Mouse (Mus musculus): ENCODE data around the gene Pld5. TPM values are rescaled to one million over a fixed set of nuclear protein-coding genes. Genes with fewer than 3 reads are reported as not detected.

Pld5 gene
- polyA plus RNA-seq, 1 experiment from 2014 or later, result 0.06 TPM

DNA sequence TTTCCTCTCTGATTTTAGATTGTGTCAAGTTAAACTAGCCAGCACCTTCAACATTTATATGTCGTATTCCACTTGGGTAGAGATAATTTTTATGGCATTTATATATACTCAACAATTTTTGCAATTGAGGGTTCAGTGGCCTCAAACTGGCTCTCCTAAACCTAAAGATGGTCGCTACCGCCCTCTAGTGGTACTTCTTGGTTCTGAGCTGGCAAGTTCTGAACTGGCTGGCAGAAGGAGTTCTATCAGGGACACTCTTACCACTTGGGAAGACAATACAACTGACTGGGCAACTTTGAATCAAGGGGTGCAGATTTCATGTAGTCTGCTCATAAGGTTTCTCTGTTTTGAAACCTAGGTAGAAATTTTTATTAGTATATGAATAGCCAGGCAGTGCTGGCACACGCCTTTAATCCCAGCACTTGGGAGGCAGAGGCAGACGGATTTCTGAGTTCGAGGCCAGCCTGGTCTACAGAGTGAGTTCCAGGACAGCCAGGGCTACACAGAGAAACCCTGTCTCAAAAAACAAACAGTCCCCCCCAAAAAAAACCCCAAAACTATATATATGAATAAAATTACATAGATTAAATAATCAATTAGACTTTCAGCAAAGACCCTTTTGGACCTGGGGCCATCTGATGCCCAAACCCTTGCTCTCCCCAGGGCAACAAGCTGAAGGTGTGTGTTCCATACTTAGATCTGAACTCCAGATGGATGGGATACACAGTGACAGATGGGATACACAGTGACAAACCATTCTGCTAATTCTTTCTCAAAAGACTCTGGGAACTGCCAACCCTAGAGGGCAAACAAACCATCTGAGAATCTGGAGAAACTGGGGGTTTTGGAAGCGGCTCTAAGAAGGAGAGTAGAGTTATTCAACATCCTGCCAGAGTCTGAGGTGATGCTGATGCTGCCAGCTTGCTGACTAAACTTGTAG is 351.0 kb downstream of the Pld5 start:
- WGBS (ENCODE audit: insufficient replicate concordance), result 39% methylated on average over 7 of the region's 7 CpGs
- H3K36me3 ChIP-seq (ENCODE audit: control insufficient read depth, insufficient read depth), result no peaks in the 10 kb centered on the region
- H3K4me1 ChIP-seq (ENCODE audit: control insufficient read depth, low read depth, low read length), result no peaks in the 10 kb centered on the region
- ATAC-seq (ENCODE audit: low read depth), result no peak
- H3K9me3 ChIP-seq (replicated peaks; ENCODE audit: control insufficient read depth, low read length), result no peaks in the 10 kb centered on the region
- H3K27me3 ChIP-seq (ENCODE audit: control insufficient read depth, insufficient read depth, low read depth, low read length), result no peaks in the 10 kb centered on the region
- H3K9ac ChIP-seq (ENCODE audit: low read depth, low read length), result no peak overlapping the region
- no peak overlapping the region for H3K4me3 ChIP-seq (ENCODE audit: low read depth, low read length)
- no peak overlapping the region for H3K4me2 ChIP-seq (ENCODE audit: low read depth, low read length)
- no peak overlapping the region for H3K27ac ChIP-seq (ENCODE audit: low read length)

DNA sequence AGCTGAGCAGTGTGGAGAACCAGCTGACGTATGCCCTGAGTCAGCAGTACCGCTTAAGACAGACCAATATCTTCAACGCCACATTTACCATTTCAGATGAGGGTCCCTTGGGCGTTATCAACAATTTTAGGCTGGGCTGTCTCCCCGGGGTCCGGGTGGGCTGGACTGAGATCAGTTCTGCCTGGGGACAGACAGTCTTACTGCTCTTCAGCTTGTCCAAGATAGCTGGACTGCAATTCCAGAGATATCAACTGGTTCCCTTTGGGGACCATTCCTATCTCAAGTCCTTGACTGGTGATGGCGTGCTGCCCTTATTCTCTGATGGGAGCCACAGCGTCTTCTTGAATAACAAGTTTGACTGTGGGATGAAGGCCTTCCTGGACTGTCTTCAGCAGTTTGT is 354.0 kb downstream of the Pld5 start:
- Histone ChIP-seq H3K36me3 (ENCODE audit: control insufficient read depth, insufficient read depth) (no peaks in the 10 kb centered on the region), H3K9me3 (replicated peaks; ENCODE audit: control insufficient read depth, low read length) (no peaks in the 10 kb centered on the region), H3K27ac (ENCODE audit: low read length) (no peak overlapping the region), H3K9ac (ENCODE audit: low read depth, low read length) (no peak overlapping the region), H3K4me2 (ENCODE audit: low read depth, low read length) (no peak overlapping the region), H3K4me3 (ENCODE audit: low read depth, low read length) (no peak overlapping the region), H3K27me3 (ENCODE audit: control insufficient read depth, insufficient read depth, low read depth, low read length) (no peaks in the 10 kb centered on the region), H3K4me1 (ENCODE audit: control insufficient read depth, low read depth, low read length) (no peaks in the 10 kb centered on the region)
- ATAC-seq (ENCODE audit: low read depth), result no peak
- 65% methylated on average over 8 of the region's 8 CpGs for WGBS (ENCODE audit: insufficient replicate concordance)

DNA sequence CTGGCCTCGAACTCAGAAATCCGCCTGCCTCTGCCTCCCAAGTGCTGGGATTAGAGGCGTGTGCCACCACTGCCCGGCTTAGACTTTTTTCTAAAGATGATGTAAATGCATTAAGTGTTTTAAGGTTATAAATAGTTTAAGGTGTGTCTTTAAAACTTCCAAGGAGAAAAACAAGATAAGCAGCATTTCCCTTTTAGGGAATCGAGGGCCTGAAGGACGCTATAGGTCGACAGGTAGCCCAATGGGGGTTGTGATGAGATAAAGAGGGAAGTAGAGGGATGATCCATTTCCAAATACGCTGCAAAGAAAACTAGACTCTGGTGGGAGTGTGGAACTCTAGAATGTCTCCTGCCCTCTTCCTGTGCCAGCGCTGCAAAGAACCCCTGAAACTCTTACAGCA is 355.1 kb downstream of the Pld5 start, which contains the start of gene Gm38100:
Gm38100 (plus strand) TSS at position 301 of the 400 bp plus-strand sequence.
- 61% methylated on average over 9 of the region's 9 CpGs for WGBS (ENCODE audit: insufficient replicate concordance)
- Histone ChIP-seq H3K4me3 (ENCODE audit: low read depth, low read length) (no peak within 1 kb of the TSS), H3K36me3 (ENCODE audit: control insufficient read depth, insufficient read depth) (no peaks in the 10 kb centered on the region), H3K27me3 (ENCODE audit: control insufficient read depth, insufficient read depth, low read depth, low read length) (no peaks in the 10 kb centered on the region), H3K9ac (ENCODE audit: low read depth, low read length) (no peak within 1 kb of the TSS), H3K9me3 (replicated peaks; ENCODE audit: control insufficient read depth, low read length) (no peaks in the 10 kb centered on the region), H3K4me1 (ENCODE audit: control insufficient read depth, low read depth, low read length) (no peaks in the 10 kb centered on the region), H3K27ac (ENCODE audit: low read length) (no peak within 1 kb of the TSS), H3K4me2 (ENCODE audit: low read depth, low read length) (no peak within 1 kb of the TSS)
- ATAC-seq (ENCODE audit: low read depth), result no peak

- WGBS (ENCODE audit: insufficient replicate concordance), result 55% methylated on average over 5 of the region's 5 CpGs
- no peak for ATAC-seq (ENCODE audit: low read depth)
- H3K9ac ChIP-seq (ENCODE audit: low read depth, low read length), result no peak overlapping the region
- H3K4me2 ChIP-seq (ENCODE audit: low read depth, low read length), result no peak overlapping the region
- H3K9me3 ChIP-seq (replicated peaks; ENCODE audit: control insufficient read depth, low read length), result no peaks in the 10 kb centered on the region
- no peak overlapping the region for H3K4me3 ChIP-seq (ENCODE audit: low read depth, low read length)
- peaks cover 4% of the 10 kb centered on the region for H3K4me1 ChIP-seq (ENCODE audit: control insufficient read depth, low read depth, low read length)
- H3K36me3 ChIP-seq (ENCODE audit: control insufficient read depth, insufficient read depth), result peaks cover 3% of the 10 kb centered on the region; the same call in 1 of the 2 replicates
- no peaks in the 10 kb centered on the region for H3K27me3 ChIP-seq (ENCODE audit: control insufficient read depth, insufficient read depth, low read depth, low read length)
- no peak overlapping the region for H3K27ac ChIP-seq (ENCODE audit: low read length)
These were observed 361.3 kb downstream of the Pld5 start for GRCm38 (mm10) chr1:175913728-175914303.

Measured in liver, embryonic 16.5 days (tissue).